Mouse (Mus musculus) small intestine, adult 2 months (tissue): ENCODE measurements around the gene Ctla4.

Experiments
- CTCF ChIP-seq: fragments of 200-500 bp; IDR thresholded peaks from 2 replicates; pipeline ENCODE4 v1.5.1; 2012; ENCODE audit warnings: low read depth, mild to moderate bottlenecking, control low read depth, inconsistent platforms, low read length, moderate library complexity, mixed read lengths; ENCODE audit not compliant: insufficient replicate concordance, insufficient read length; ENCODE audit errors: extremely low read depth
- POLR2A ChIP-seq: fragments of 200-500 bp; IDR thresholded peaks from 2 replicates; pipeline ENCODE4 v1.6.1; 2012; ENCODE audit warnings: low read depth, mild to moderate bottlenecking, control low read depth, inconsistent platforms, low read length, moderate library complexity

DNA sequence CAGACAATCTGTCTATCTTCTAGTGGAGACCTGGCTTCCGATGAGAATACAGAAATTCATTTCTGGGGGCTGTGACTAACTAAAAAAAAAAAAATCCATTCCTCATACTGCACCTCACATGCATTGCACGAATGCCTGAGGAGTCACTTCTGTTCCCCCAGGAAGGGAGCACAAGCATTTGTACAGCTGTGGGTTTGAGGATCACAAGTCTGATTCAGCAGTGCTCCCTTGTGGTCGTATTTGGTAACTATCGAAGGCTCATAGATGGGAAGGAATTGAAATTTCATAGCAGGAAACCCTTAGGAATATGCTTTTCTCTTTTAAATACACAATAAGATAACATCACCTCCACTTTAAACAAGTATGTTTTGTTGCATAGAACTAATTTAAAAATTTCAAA is 74.3 kb downstream of the Ctla4 start:
- TF ChIP-seq CTCF (peak; percentile 25; the same call in 1 of the 2 replicates), POLR2A (no peak)
